Mouse (Mus musculus) G1E (cell line): Measurements from ENCODE around the gene Sgsm2.

Source experiments
- CTCF ChIP-seq: IDR thresholded peaks from 2 replicates; pipeline ENCODE4 v1.5.1; 2012; ENCODE audit warnings: low read depth, low read length, inconsistent platforms, mixed read lengths
- GATA1 ChIP-seq: IDR thresholded peaks from 2 replicates; pipeline ENCODE4 v1.6.1; 2012; ENCODE audit warnings: borderline replicate concordance, low read length, inconsistent platforms, mixed read lengths
- GATA2 ChIP-seq: IDR thresholded peaks from 2 replicates; pipeline ENCODE4 v1.6.1; 2012; ENCODE audit warnings: low read depth, low read length, inconsistent platforms, borderline replicate concordance
- TAL1 ChIP-seq: conservative IDR thresholded peaks from 2 replicates; pipeline ENCODE4 v1.6.1; 2012; ENCODE audit warnings: low read depth, low read length, inconsistent platforms, mixed read lengths

- TF ChIP-seq CTCF (no peak), TAL1 (no peak), GATA1 (no peak), GATA2 (no peak)
Observed at GRCm38 (mm10) chr11:74815795-74816194, 81.1 kb downstream of the Sgsm2 start.
